Mouse (Mus musculus) MEL (cell line): Measurements from ENCODE around the gene Nelfe. TPM values are rescaled to one million over a fixed set of nuclear protein-coding genes. Genes with fewer than 3 reads are reported as not detected.
"Not testable (repeated sequence)": the region's sequence is repeated elsewhere in the genome, so short reads cannot be mapped to it uniquely, and the experiment has no call there.

ENCODE experiments used
- DNase-seq: peaks from one replicate; pipeline ENCODE4 v3.0.0; 2011; ENCODE audit warnings: low read depth, low spot score
- H3K27ac ChIP-seq: 2 replicates; pipeline ENCODE4 v1.5.1; 2012; ENCODE audit warnings: low read depth, mild to moderate bottlenecking, control low read depth, low read length, moderate library complexity; ENCODE audit not compliant: control insufficient read depth
- H3K27me3 ChIP-seq, 2 experiments: fragments of 150-350 bp in 1 of 2; sonication (generic) in 1 of 2; 2 replicates each; pipeline ENCODE4 v1.6.1; 2012; ENCODE audit warnings: low read length in 2 of 2, mild to moderate bottlenecking in 2 of 2, improper control_type of control experiment in 1 of 2, moderate library complexity in 1 of 2; ENCODE audit not compliant: insufficient read depth in 2 of 2, control insufficient read depth in 1 of 2
- H3K36me3 ChIP-seq, 2 experiments: 2 replicates each; pipeline ENCODE4 v1.6.1; 2012 to 2014; ENCODE audit warnings: low read length in 2 of 2, improper control_type of control experiment in 1 of 2, inconsistent platforms in 1 of 2, mild to moderate bottlenecking in 1 of 2; ENCODE audit not compliant: insufficient read depth in 2 of 2, control insufficient read depth in 1 of 2
- H3K4me1 ChIP-seq, 2 experiments: fragments of 150-350 bp in 1 of 2; sonication (generic) in 1 of 2; 2 replicates each; pipeline ENCODE4 v1.6.1; 2012; ENCODE audit warnings: low read length in 2 of 2, improper control_type of control experiment in 1 of 2, mild to moderate bottlenecking in 1 of 2; ENCODE audit not compliant: insufficient read depth in 2 of 2, control insufficient read depth in 1 of 2
- H3K4me3 ChIP-seq, 2 experiments: fragments of 150-350 bp in 1 of 2; sonication (generic) in 1 of 2; 2 replicates each; pipeline ENCODE4 v1.5.1; 2012; ENCODE audit warnings: low read depth in 2 of 2, low read length in 2 of 2, mild to moderate bottlenecking in 2 of 2, moderate library complexity in 2 of 2, control low read depth in 1 of 2, improper control_type of control experiment in 1 of 2; ENCODE audit not compliant: control insufficient read depth in 1 of 2, insufficient read depth in 1 of 2
- H3K79me2 ChIP-seq: 2 replicates; pipeline ENCODE4 v1.6.1; 2012; ENCODE audit warnings: mild to moderate bottlenecking, low read length, moderate library complexity; ENCODE audit not compliant: control insufficient read depth, poor library complexity, insufficient read depth
- H3K9ac ChIP-seq: 2 replicates; pipeline ENCODE4 v1.6.1; 2012; ENCODE audit warnings: low read depth, mild to moderate bottlenecking, control low read depth, low read length, moderate library complexity; ENCODE audit not compliant: control insufficient read depth, poor library complexity, severe bottlenecking
- H3K9me3 ChIP-seq: fragments of 150-350 bp; sonication (generic); replicated peaks from 2 replicates; pipeline ENCODE4 v1.6.1; 2012; ENCODE audit warnings: mild to moderate bottlenecking, low read length, improper control_type of control experiment, moderate library complexity; ENCODE audit not compliant: insufficient read depth
- CTCF ChIP-seq, 3 experiments: IDR thresholded peaks in 2 of 3; conservative IDR thresholded peaks in 1 of 3; 2 replicates each; pipeline ENCODE4 v1.5.1; 2011 to 2012; ENCODE audit warnings: low read length in 3 of 3, low read depth in 2 of 3, mild to moderate bottlenecking in 2 of 3, improper control_type of control experiment in 1 of 3, inconsistent platforms in 1 of 3, mixed read lengths in 1 of 3, moderate library complexity in 1 of 3; ENCODE audit not compliant: control insufficient read depth in 1 of 3, insufficient read depth in 1 of 3, poor library complexity in 1 of 3, severe bottlenecking in 1 of 3
- ELF1 ChIP-seq: IDR thresholded peaks from 2 replicates; pipeline ENCODE4 v1.6.1; 2014; ENCODE audit warnings: low read depth, mild to moderate bottlenecking, inconsistent platforms, low read length, improper control_type of control experiment, moderate library complexity
- GATA1 ChIP-seq: IDR thresholded peaks from 2 replicates; pipeline ENCODE4 v1.6.1; 2011; ENCODE audit warnings: low read depth, low read length, improper control_type of control experiment
- KAT2A ChIP-seq: conservative IDR thresholded peaks from 2 replicates; pipeline ENCODE4 v1.6.1; 2012; ENCODE audit warnings: low read depth, low read length, improper control_type of control experiment, inconsistent platforms
- MAX ChIP-seq: IDR thresholded peaks from 2 replicates; pipeline ENCODE4 v1.6.1; 2011; ENCODE audit warnings: low read length, improper control_type of control experiment
- MAZ ChIP-seq: IDR thresholded peaks from 2 replicates; pipeline ENCODE4 v1.6.1; 2012; ENCODE audit warnings: low read depth, mild to moderate bottlenecking, inconsistent platforms, low read length, improper control_type of control experiment
- MYB ChIP-seq: IDR thresholded peaks from 2 replicates; pipeline ENCODE4 v1.6.1; 2011; ENCODE audit warnings: mild to moderate bottlenecking, low read depth, low read length, improper control_type of control experiment
- MYC ChIP-seq: IDR thresholded peaks from 2 replicates; pipeline ENCODE4 v1.6.1; 2011; ENCODE audit warnings: low read depth, mild to moderate bottlenecking, low read length, improper control_type of control experiment, moderate library complexity
- RAD21 ChIP-seq: IDR thresholded peaks from 2 replicates; pipeline ENCODE4 v1.6.1; 2011; ENCODE audit warnings: mild to moderate bottlenecking, low read depth, low read length, improper control_type of control experiment
- SMC3 ChIP-seq: IDR thresholded peaks from 2 replicates; pipeline ENCODE4 v1.6.1; 2011; ENCODE audit warnings: low read depth, low read length, improper control_type of control experiment
- UBTF ChIP-seq: IDR thresholded peaks from 2 replicates; pipeline ENCODE4 v1.6.1; 2012; ENCODE audit warnings: low read depth, mild to moderate bottlenecking, inconsistent platforms, low read length, improper control_type of control experiment, moderate library complexity, borderline replicate concordance; ENCODE audit not compliant: insufficient read depth
- USF1 ChIP-seq: IDR thresholded peaks from 2 replicates; pipeline ENCODE4 v1.6.1; 2014; ENCODE audit warnings: low read depth, mild to moderate bottlenecking, inconsistent platforms, low read length, improper control_type of control experiment, moderate library complexity
- ZC3H11A ChIP-seq: IDR thresholded peaks from 2 replicates; pipeline ENCODE4 v1.6.1; 2012; ENCODE audit warnings: low read depth, mild to moderate bottlenecking, inconsistent platforms, low read length, improper control_type of control experiment
- polyA plus RNA-seq, 2 experiments: library from polyadenylated mRNA; stranded (reverse) in 1 of 2; unstranded in 1 of 2; fragments of >175 nt in 1 of 2; fragments of >200 nt in 1 of 2; gene quantifications; 2 replicates each; pipeline versions ENCODE4 v1.2.1 to v1.2.4; 2012; ENCODE audit warnings: low replicate concordance in 2 of 2, low read depth in 1 of 2; ENCODE audit not compliant: insufficient read length in 2 of 2, insufficient read depth in 1 of 2, missing spikeins in 1 of 2
- total RNA-seq: library from RNA; depleted of rRNA; stranded (reverse); fragments of 300-350 nt; gene quantifications from 2 replicates; pipeline ENCODE4 v1.2.3, GENCODE M21; 2012

Gene Nelfe
- total and polyA plus RNA-seq, 3 experiments = 67.6 to 192 TPM; not detected in 1

- H3K27me3 ChIP-seq, H3K9ac ChIP-seq, H3K4me3 ChIP-seq, H3K4me1 ChIP-seq, H3K27ac ChIP-seq, DNase-seq, H3K79me2 ChIP-seq, H3K36me3 ChIP-seq, H3K9me3 ChIP-seq: not testable (repeated sequence)
Observed at GRCm38 (mm10) chr17:34803367-34803766, 46.8 kb upstream of the Nelfe start.

GRCm38 (mm10) chr17:34804301-34804700 lies 45.9 kb upstream of the Nelfe start, which contains the start of gene Cyp21a1:
Gene Cyp21a1, minus strand, starts transcription at chr17:34804561.
- DNase-seq, H3K36me3 ChIP-seq, H3K4me3 ChIP-seq, H3K9ac ChIP-seq, H3K79me2 ChIP-seq, H3K9me3 ChIP-seq, H3K27ac ChIP-seq, H3K27me3 ChIP-seq, H3K4me1 ChIP-seq: not testable (repeated sequence)

GRCm38 (mm10) chr17:34804871-34805562 lies 45.2 kb upstream of the Nelfe start:
- peak; percentile 51 for DNase-seq
- H3K79me2 ChIP-seq = no peaks in the 10 kb centered on the region

GRCm38 (mm10) chr17:34807176-34807575 lies 43.0 kb upstream of the Nelfe start:
- no peak for TF ChIP-seq UBTF
- TF ChIP-seq MAX = no peak
- TF ChIP-seq RAD21 = no peak
- TF ChIP-seq MYC = no peak
- TF ChIP-seq ELF1 = no peak
- no peak for TF ChIP-seq MAZ
- no peak for TF ChIP-seq USF1
- TF ChIP-seq GATA1 = no peak
- Histone ChIP-seq H3K9ac (no peak overlapping the region), H3K4me3 (no peak overlapping the region), H3K9me3 (no peaks in the 10 kb centered on the region), H3K36me3 (no peaks in the 10 kb centered on the region), H3K27me3 (no peaks in the 10 kb centered on the region), H3K4me1 (no peaks in the 10 kb centered on the region), H3K79me2 (no peaks in the 10 kb centered on the region), H3K27ac (no peak overlapping the region)
- DNase-seq = no peak

More at GRCm38 (mm10) chr17:34804871-34805562, 45.2 kb upstream of the Nelfe start:
- Histone ChIP-seq H3K27me3 (no peaks in the 10 kb centered on the region), H3K36me3 (no peaks in the 10 kb centered on the region)
- TF ChIP-seq ELF1 (no peak), RAD21 (peak; percentile 64), ZC3H11A (peak; percentile 28), CTCF (IDR thresholded peaks at IDR 0.05 in 2 of 3, conservative IDR thresholded peaks at IDR 0.05 in 1 of 3; ENCODE audit: control insufficient read depth in 1 of 3, insufficient read depth in 1 of 3, low read depth in 2 of 3, low read length in 3 of 3, poor library complexity in 1 of 3, severe bottlenecking in 1 of 3) (peak; percentile 54 to 63 (median 56)), KAT2A (no peak), MYB (no peak), SMC3 (peak; percentile 44)
- TF ChIP-seq, all 39 proteins: peak for 4
- H3K27ac ChIP-seq = no peak overlapping the region
- no peak overlapping the region for H3K9ac ChIP-seq
- no peaks in the 10 kb centered on the region for H3K9me3 ChIP-seq
- no peak overlapping the region for H3K4me3 ChIP-seq
- no peaks in the 10 kb centered on the region for H3K4me1 ChIP-seq
